Mouse (Mus musculus) CH12.LX (cell line): ENCODE results near the gene Saal1. TPM values are rescaled to one million over a fixed set of nuclear protein-coding genes. Genes with fewer than 3 reads are reported as not detected.

Experiments used
- DNase-seq: peaks from one replicate; pipeline ENCODE4 v3.0.0-alpha.2; 2013; ENCODE audit errors: extremely low read depth
- H3K27ac ChIP-seq: 2 replicates; pipeline ENCODE4 v1.5.1; 2012; ENCODE audit warnings: low read depth, mild to moderate bottlenecking, control low read depth, moderate library complexity; ENCODE audit not compliant: insufficient read depth
- H3K27me3 ChIP-seq: replicated peaks from 2 replicates; pipeline ENCODE3; 2012; ENCODE audit warnings: inconsistent platforms
- H3K36me3 ChIP-seq, 2 experiments: replicated peaks in 1 of 2; 2 replicates each; pipeline versions ENCODE3 to v1.6.1; 2012; ENCODE audit warnings: inconsistent platforms in 1 of 2, low read length in 1 of 2, mild to moderate bottlenecking in 1 of 2, mixed read lengths in 1 of 2, moderate library complexity in 1 of 2; ENCODE audit not compliant: control insufficient read depth in 1 of 2, insufficient read depth in 1 of 2
- H3K4me1 ChIP-seq, 2 experiments: 2 replicates each; pipeline ENCODE4 v1.6.1; 2012; ENCODE audit warnings: inconsistent platforms in 1 of 2, moderate library complexity in 1 of 2; ENCODE audit not compliant: insufficient read depth in 2 of 2, control insufficient read depth in 1 of 2
- H3K4me2 ChIP-seq: 2 replicates; pipeline ENCODE4 v1.6.1; 2012; ENCODE audit warnings: low read depth, mild to moderate bottlenecking, control low read depth; ENCODE audit not compliant: poor library complexity, insufficient read depth, severe bottlenecking
- H3K4me3 ChIP-seq, 3 experiments: fragments of 150-350 bp in 1 of 3; sonication (generic) in 1 of 3; replicated peaks in 1 of 3; 2 replicates each; pipeline versions ENCODE3 to v1.5.1; 2011 to 2012; ENCODE audit warnings: low read depth in 2 of 3, low read length in 2 of 3, mild to moderate bottlenecking in 2 of 3, moderate library complexity in 2 of 3, control low read depth in 1 of 3, improper control_type of control experiment in 1 of 3, inconsistent platforms in 1 of 3, mixed read lengths in 1 of 3; ENCODE audit not compliant: poor library complexity in 1 of 3
- H3K79me2 ChIP-seq: replicated peaks from 2 replicates; pipeline ENCODE4 v1.6.1; 2012; ENCODE audit warnings: mild to moderate bottlenecking, moderate library complexity; ENCODE audit not compliant: control insufficient read depth, poor library complexity, insufficient read depth, severe bottlenecking; ENCODE audit errors: extremely low read depth
- H3K9ac ChIP-seq: 2 replicates; pipeline ENCODE4 v1.6.1; 2012; ENCODE audit warnings: low read depth, mild to moderate bottlenecking, control low read depth, moderate library complexity; ENCODE audit not compliant: insufficient read depth
- H3K9me3 ChIP-seq: replicated peaks from 2 replicates; pipeline ENCODE3; 2012; ENCODE audit warnings: low read length, inconsistent platforms, mixed read lengths
- MXI1 ChIP-seq: IDR thresholded peaks from 2 replicates; pipeline ENCODE4 v1.6.1; 2011; ENCODE audit warnings: mild to moderate bottlenecking, low read depth, low read length, improper control_type of control experiment
- SIN3A ChIP-seq: IDR thresholded peaks from 2 replicates; pipeline ENCODE4 v1.6.1; 2012; ENCODE audit warnings: low read length, improper control_type of control experiment, inconsistent platforms
- SMC3 ChIP-seq: IDR thresholded peaks from 2 replicates; pipeline ENCODE4 v1.6.1; 2011; ENCODE audit warnings: low read depth, low read length, improper control_type of control experiment
- ZKSCAN1 ChIP-seq: IDR thresholded peaks from 2 replicates; pipeline ENCODE4 v1.6.1; 2012; ENCODE audit warnings: low read depth, inconsistent platforms, low read length, improper control_type of control experiment, borderline replicate concordance
- ZNF384 ChIP-seq: IDR thresholded peaks from 2 replicates; pipeline ENCODE4 v1.6.1; 2012; ENCODE audit warnings: low read depth, low read length, improper control_type of control experiment, inconsistent platforms
- dilution Hi-C: fragments of 300-500 bp; cut with MboI; formaldehyde crosslinking; loops from 2 replicates; pipeline ENCODE4 v1.14.3; 2020; ENCODE audit warnings: low sequenced_read_pairs; ENCODE audit not compliant: extremely low pct_unique_long_range_greater_than_20kb, extremely low pct_ligation_motif_present
- in situ Hi-C: fragments of 300-500 bp; cut with MboI; formaldehyde crosslinking; loops from 3 replicates; pipeline ENCODE4 v1.14.3; 2019; ENCODE audit warnings: low sequenced_read_pairs, low pct_ligation_motif_present, low pct_unique_long_range_greater_than_20kb, mixed read lengths
- polyA plus RNA-seq: library from polyadenylated mRNA; unstranded; fragments of >175 nt; gene quantifications from 2 replicates; pipeline ENCODE4 v1.2.1, GENCODE M21; 2012; ENCODE audit warnings: low read depth; ENCODE audit not compliant: insufficient read length
- total RNA-seq, 2 experiments: library from RNA; depleted of rRNA; stranded (reverse); fragments of 300-350 nt in 1 of 2; fragments of >200 nt in 1 of 2; gene quantifications; 2 replicates each; pipeline ENCODE4 v1.2.3; 2012 to 2014

Gene Saal1
- total and polyA plus RNA-seq, 3 experiments: 15.2 to 24.5 (median 16.6) TPM

GRCm38 (mm10) chr7:46638889-46639691, 71.4 kb downstream of the Saal1 start:
- DNase-seq: no peak
- in situ Hi-C loops (no loop called here), dilution Hi-C loops (no loop called here)
- H3K4me1 ChIP-seq: peaks cover 0 to 26% of the 10 kb centered on the region in 2 experiments; a peak in 3 of 4 replicates
- no peaks in the 10 kb centered on the region for H3K9me3 ChIP-seq
- no peak for TF ChIP-seq ZNF384
- TF ChIP-seq SMC3: no peak
- TF ChIP-seq MXI1: peak; percentile 53; the same call in 1 of the 2 replicates
- TF ChIP-seq SIN3A: peak; percentile 74
- no peak for TF ChIP-seq ZKSCAN1
- H3K36me3 ChIP-seq: peaks cover 0 to 27% of the 10 kb centered on the region in 2 experiments
- H3K27ac ChIP-seq: no peak overlapping the region
- H3K79me2 ChIP-seq: no peaks in the 10 kb centered on the region
- peak overlapping the region; percentile 48 for H3K4me2 ChIP-seq
- peak overlapping the region; percentile 64 for H3K9ac ChIP-seq
- peaks cover 9% of the 10 kb centered on the region for H3K27me3 ChIP-seq
- H3K4me3 ChIP-seq: peak overlapping the region; percentile 79 to 95 (median 86)

Other genes starting within 250 kb of the Saal1 start
- 13.8 and 14.1 TPM in 2 replicates for gene Sergef, start 70.9 kb downstream of the Saal1 start, total RNA-seq (2012; rRNA removed)
- gene Sergef, start 70.9 kb downstream of the Saal1 start, total RNA-seq (2014; rRNA removed): 13.0 and 16.3 TPM in 2 replicates
- gene Sergef, start 70.9 kb downstream of the Saal1 start, polyA plus RNA-seq: 17.9 and 18.0 TPM in 2 replicates
- 0.13 and 0.17 TPM in 2 replicates for gene Tph1, start 38.1 kb downstream of the Saal1 start, total RNA-seq (2012; rRNA removed)
- gene Tph1, start 38.1 kb downstream of the Saal1 start, total RNA-seq (2014; rRNA removed): not detected in 2 replicates
- 0.22 TPM in 1 of 2 replicates, not detected in the other for gene Tph1, start 38.1 kb downstream of the Saal1 start, polyA plus RNA-seq
- not detected in 2 replicates for gene Saa3, start 5.0 kb upstream of the Saal1 start, total RNA-seq (2012; rRNA removed)
- 0.59 TPM in 1 of 2 replicates, not detected in the other for gene Saa3, start 5.0 kb upstream of the Saal1 start, total RNA-seq (2014; rRNA removed)
- gene Saa3, start 5.0 kb upstream of the Saal1 start, polyA plus RNA-seq: not detected in 2 replicates
- gene Saa4, start 21.9 kb upstream of the Saal1 start, total RNA-seq (2012; rRNA removed): not detected in 2 replicates
- not detected in 2 replicates for gene Saa4, start 21.9 kb upstream of the Saal1 start, total RNA-seq (2014; rRNA removed)
- gene Saa4, start 21.9 kb upstream of the Saal1 start, polyA plus RNA-seq: not detected in 2 replicates
- gene Saa1, start 32.3 kb upstream of the Saal1 start, total RNA-seq (2012; rRNA removed): not detected in 2 replicates
- gene Saa1, start 32.3 kb upstream of the Saal1 start, total RNA-seq (2014; rRNA removed): not detected in 2 replicates
- not detected in 2 replicates for gene Saa1, start 32.3 kb upstream of the Saal1 start, polyA plus RNA-seq
- not detected in 2 replicates for gene Saa2, start 41.1 kb upstream of the Saal1 start, total RNA-seq (2012; rRNA removed)
- not detected in 2 replicates for gene Saa2, start 41.1 kb upstream of the Saal1 start, total RNA-seq (2014; rRNA removed)
- gene Saa2, start 41.1 kb upstream of the Saal1 start, polyA plus RNA-seq: not detected in 2 replicates
- gene Hps5, start 85.4 kb upstream of the Saal1 start, total RNA-seq (2012; rRNA removed): 21.9 and 26.0 TPM in 2 replicates
- gene Hps5, start 85.4 kb upstream of the Saal1 start, total RNA-seq (2014; rRNA removed): 17.8 and 20.3 TPM in 2 replicates
- gene Hps5, start 85.4 kb upstream of the Saal1 start, polyA plus RNA-seq: 17.2 and 20.8 TPM in 2 replicates
- 79.2 and 103 TPM in 2 replicates for gene Gtf2h1, start 85.4 kb upstream of the Saal1 start, total RNA-seq (2012; rRNA removed)
- gene Gtf2h1, start 85.4 kb upstream of the Saal1 start, total RNA-seq (2014; rRNA removed): 161 and 198 TPM in 2 replicates
- 164 and 172 TPM in 2 replicates for gene Gtf2h1, start 85.4 kb upstream of the Saal1 start, polyA plus RNA-seq
- 702 and 970 TPM in 2 replicates for gene Ldha, start 130.8 kb upstream of the Saal1 start, total RNA-seq (2012; rRNA removed)
- 1,007 and 1,199 TPM in 2 replicates for gene Ldha, start 130.8 kb upstream of the Saal1 start, total RNA-seq (2014; rRNA removed)
- gene Ldha, start 130.8 kb upstream of the Saal1 start, polyA plus RNA-seq: 1,412 and 1,555 TPM in 2 replicates
- gene Ldhc, start 150.5 kb upstream of the Saal1 start, total RNA-seq (2012; rRNA removed): not detected in 2 replicates
- gene Ldhc, start 150.5 kb upstream of the Saal1 start, total RNA-seq (2014; rRNA removed): not detected in 2 replicates
- not detected in 2 replicates for gene Ldhc, start 150.5 kb upstream of the Saal1 start, polyA plus RNA-seq
- gene Tsg101, start 209.3 kb upstream of the Saal1 start, total RNA-seq (2012; rRNA removed): 19.8 and 23.8 TPM in 2 replicates
- 46.0 and 49.9 TPM in 2 replicates for gene Tsg101, start 209.3 kb upstream of the Saal1 start, total RNA-seq (2014; rRNA removed)
- gene Tsg101, start 209.3 kb upstream of the Saal1 start, polyA plus RNA-seq: 84.1 and 93.5 TPM in 2 replicates
- gene Uevld, start 247.8 kb upstream of the Saal1 start, total RNA-seq (2012; rRNA removed): 2.6 and 2.9 TPM in 2 replicates
- gene Uevld, start 247.8 kb upstream of the Saal1 start, total RNA-seq (2014; rRNA removed): 4.6 and 5.2 TPM in 2 replicates
- 5.5 and 6.6 TPM in 2 replicates for gene Uevld, start 247.8 kb upstream of the Saal1 start, polyA plus RNA-seq